Mouse (Mus musculus) G1E (cell line): ENCODE data around the gene 5430427O19Rik.

ENCODE experiments used
- CTCF ChIP-seq: IDR thresholded peaks from 2 replicates; pipeline ENCODE4 v1.5.1; 2012; ENCODE audit warnings: low read depth, low read length, inconsistent platforms, mixed read lengths
- GATA1 ChIP-seq: IDR thresholded peaks from 2 replicates; pipeline ENCODE4 v1.6.1; 2012; ENCODE audit warnings: borderline replicate concordance, low read length, inconsistent platforms, mixed read lengths
- POLR2AphosphoS5 ChIP-seq: IDR thresholded peaks from 2 replicates; pipeline ENCODE4 v1.6.1; 2012; ENCODE audit warnings: low read depth, low read length, inconsistent platforms; ENCODE audit not compliant: insufficient replicate concordance
- TAL1 ChIP-seq: conservative IDR thresholded peaks from 2 replicates; pipeline ENCODE4 v1.6.1; 2012; ENCODE audit warnings: low read depth, low read length, inconsistent platforms, mixed read lengths

DNA sequence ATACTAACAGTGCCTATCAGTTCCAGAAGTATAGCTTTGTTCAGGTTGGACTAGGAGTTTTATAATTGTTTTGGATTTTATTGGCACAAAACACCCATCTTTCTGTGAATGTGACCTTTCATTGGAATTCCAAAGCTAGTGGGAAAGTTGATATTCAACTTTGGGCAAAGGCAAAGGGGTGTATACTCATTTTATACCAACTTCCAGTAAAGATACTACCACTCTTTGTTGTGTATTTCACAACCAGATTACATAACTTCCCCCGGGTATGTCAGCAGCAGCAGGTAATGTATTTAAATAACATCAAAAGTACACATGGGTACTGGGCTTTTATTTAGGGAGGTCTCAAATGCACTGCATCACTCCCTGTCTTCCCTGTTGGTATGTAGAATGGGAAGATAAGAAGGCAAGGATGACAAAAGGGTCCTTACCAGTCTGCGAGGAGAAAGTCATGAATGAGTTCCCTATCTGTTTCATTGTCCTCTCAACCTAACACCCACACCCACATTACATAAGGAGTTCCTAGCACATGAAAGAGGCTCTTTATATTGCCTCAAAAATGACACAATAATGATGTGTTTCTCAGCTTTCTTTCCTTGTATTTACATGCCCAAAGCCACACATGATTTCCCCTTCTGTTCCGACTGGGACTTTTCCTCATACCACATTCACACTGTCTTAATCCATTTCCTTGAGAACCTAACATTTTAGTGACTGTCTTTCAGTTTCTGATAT is 42.3 kb upstream of the 5430427O19Rik start:
- TF ChIP-seq CTCF = no peak
- TF ChIP-seq GATA1 = no peak
- no peak for TF ChIP-seq TAL1
- no peak for TF ChIP-seq POLR2AphosphoS5
